9 mouse cellular contexts compared by ENCODE assay signal in the genomic region with DNA sequence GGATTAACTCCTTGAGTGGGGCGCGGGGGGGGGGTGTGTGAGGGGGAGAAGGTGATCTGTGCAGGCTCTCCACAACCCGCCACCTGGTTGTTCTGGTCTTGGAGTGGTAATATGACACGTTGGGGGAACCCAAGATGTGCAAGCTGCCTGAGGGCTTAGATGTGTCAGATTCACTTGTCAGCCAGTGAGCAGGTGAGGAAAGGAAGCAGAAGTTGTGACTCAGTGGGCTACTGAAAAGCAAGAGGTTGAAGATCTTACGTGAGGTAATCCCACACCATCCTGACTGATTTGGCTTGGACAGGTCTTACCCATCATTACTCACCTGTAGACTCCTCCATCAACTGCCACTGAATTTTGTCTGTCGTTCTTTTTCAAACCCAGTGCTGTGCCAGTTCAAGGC. TPM values are rescaled to one million over a fixed set of nuclear protein-coding genes. Genes with fewer than 3 reads are reported as not detected.
DNase-seq lines count a peak whose midpoint lies in the region; ATAC-seq and TF ChIP-seq lines count a peak whose summit lies in the region.
"Had no signal": no experiment of that assay in that cellular context is flagged by ENCODE, and none has a peak within 500 bp of the region (broad histone marks: within the 10 kb centered on the region; RNA-seq: fewer than 3 reads in every experiment).

No protein-coding gene starts in this region.

- no peak for DNase-seq in kidney, adult 2 months
- no peak for DNase-seq in kidney, adult 9 months
- DNase-seq in hindbrain, embryonic 14.5 days (ENCODE audit: low spot score), result no peak
- DNase-seq in midbrain, embryonic 14.5 days, result no peak
- DNase-seq in layer of hippocampus, adult 8-10 months (ENCODE audit: low spot score in 2 of 2), result no peak
- DNase-seq in ovary, postnatal 10 days (ENCODE audit: low spot score), result no peak
- DNase-seq in cerebellum, postnatal 10 days, result no peak
- DNase-seq: cerebellum, adult 9-10 months had no signal

- H3K4me3 ChIP-seq in kidney, adult 2 months (ENCODE audit: insufficient read depth, low read depth, low read length), result peak overlapping the region; percentile 70; the same call in 1 of the 2 replicates
- peak overlapping the region; percentile 73 for H3K4me3 ChIP-seq in cortical plate, adult 2 months (ENCODE audit: insufficient read depth, low read length)
- H3K4me3 ChIP-seq in hindbrain, embryonic 14.5 days (replicated peaks; ENCODE audit: low read length), result peak overlapping the region; percentile 91
- peak overlapping the region; percentile 87 for H3K4me3 ChIP-seq in midbrain, embryonic 14.5 days (replicated peaks; ENCODE audit: low read depth, low read length)

- H3K36me3 ChIP-seq in kidney, adult 2 months (ENCODE audit: control insufficient read depth, insufficient read depth, low read length), result no peaks in the 10 kb centered on the region
- H3K36me3 ChIP-seq in hindbrain, embryonic 14.5 days (replicated peaks; ENCODE audit: control insufficient read depth, insufficient read depth), result no peaks in the 10 kb centered on the region
- H3K36me3 ChIP-seq in midbrain, embryonic 14.5 days (ENCODE audit: control insufficient read depth, insufficient read depth, low read length), result 0 out of 2 replicates have a peak, but pooled peaks cover 3% of the 10 kb centered on the region

- H3K9ac ChIP-seq in hindbrain, embryonic 14.5 days, result peak overlapping the region; percentile 91
- H3K9ac ChIP-seq in midbrain, embryonic 14.5 days (replicated peaks; ENCODE audit: low read length), result peak overlapping the region; percentile 91

- no peak for ATAC-seq in hindbrain, embryonic 14.5 days (ENCODE audit: low FRiP score)
- ATAC-seq in midbrain, embryonic 14.5 days (ENCODE audit: low FRiP score, low TSS enrichment), result no peak

- peaks cover 28% of the 10 kb centered on the region; the same call in 1 of the 2 replicates for H3K4me1 ChIP-seq in kidney, adult 2 months (ENCODE audit: control insufficient read depth, insufficient read depth, low read length)
- H3K4me1 ChIP-seq in cortical plate, adult 2 months (ENCODE audit: control insufficient read depth, insufficient read depth, low read length), result peaks cover 13% of the 10 kb centered on the region
- H3K4me1 ChIP-seq in hindbrain, embryonic 14.5 days (replicated peaks; ENCODE audit: control insufficient read depth, insufficient read depth, low read length), result peaks cover 69% of the 10 kb centered on the region
- peaks cover 55% of the 10 kb centered on the region for H3K4me1 ChIP-seq in midbrain, embryonic 14.5 days (ENCODE audit: control insufficient read depth, insufficient read depth, low read length)

- H3K4me2 ChIP-seq in hindbrain, embryonic 14.5 days (replicated peaks), result peak overlapping the region; percentile 92
- peak overlapping the region; percentile 99 for H3K4me2 ChIP-seq in midbrain, embryonic 14.5 days (ENCODE audit: low read length)

- no peak overlapping the region for H3K27ac ChIP-seq in kidney, adult 2 months (ENCODE audit: insufficient read depth, low read depth, low read length)
- no peak overlapping the region for H3K27ac ChIP-seq in cortical plate, adult 2 months (ENCODE audit: insufficient read depth, low read length)
- no peak overlapping the region for H3K27ac ChIP-seq in hindbrain, embryonic 14.5 days
- no peak overlapping the region for H3K27ac ChIP-seq in midbrain, embryonic 14.5 days (replicated peaks; ENCODE audit: low read depth, low read length)

- no peak for TF ChIP-seq CTCF in kidney, adult 2 months (conservative IDR thresholded peaks at IDR 0.05; ENCODE audit: insufficient read depth, insufficient read length, low read depth, low read length)
- TF ChIP-seq CTCF in cortical plate, adult 2 months (IDR thresholded peaks at IDR 0.05; ENCODE audit: extremely low read depth, insufficient read depth, low read length), result no peak

- H3K9me3 ChIP-seq in hindbrain, embryonic 14.5 days (ENCODE audit: control insufficient read depth, low read length), result no peaks in the 10 kb centered on the region
- H3K9me3 ChIP-seq in midbrain, embryonic 14.5 days (ENCODE audit: control insufficient read depth, low read length), result no peaks in the 10 kb centered on the region

- H3K27me3 ChIP-seq in kidney, adult 2 months (replicated peaks; ENCODE audit: control insufficient read depth, insufficient read depth, low read length), result no peaks in the 10 kb centered on the region
- H3K27me3 ChIP-seq in hindbrain, embryonic 14.5 days (ENCODE audit: control insufficient read depth, insufficient read depth, low read length), result no peaks in the 10 kb centered on the region
- H3K27me3 ChIP-seq in midbrain, embryonic 14.5 days (ENCODE audit: control insufficient read depth, insufficient read depth, low read length), result no peaks in the 10 kb centered on the region

- TF ChIP-seq POLR2A in kidney, adult 2 months (IDR thresholded peaks at IDR 0.05; ENCODE audit: low read depth, low read length), result no peak
- TF ChIP-seq POLR2A in cortical plate, adult 2 months (IDR thresholded peaks at IDR 0.05; ENCODE audit: extremely low read depth, insufficient read depth, low read length), result no peak

- WGBS in kidney, adult 2 months, result 56% methylated on average over 6 of the region's 6 CpGs
- WGBS in hindbrain, embryonic 14.5 days, result 55% methylated on average over 6 of the region's 6 CpGs
- WGBS in midbrain, embryonic 14.5 days, result 52% methylated on average over 6 of the region's 6 CpGs

RNA-seq across cellular contexts. Expression of gene Bcr, which starts 2.2 kb away (rescaled TPM):
- 28.4 and 28.7 TPM in 2 replicates for polyA plus RNA-seq in kidney, adult 2 months (2012; rRNA removed)
- 67.3 and 78.1 TPM in 2 replicates for polyA plus RNA-seq in cortical plate, adult 2 months (2012; rRNA removed)
- 19.6 and 24.0 TPM in 2 replicates for polyA plus RNA-seq in hindbrain, embryonic 14.5 days (2014; fragmentation: Nextera tagmentation; extraction: Ambion mirVana)
- 20.9 and 22.8 TPM in 2 replicates for polyA plus RNA-seq in midbrain, embryonic 14.5 days (2014; fragmentation: Nextera tagmentation; extraction: Ambion mirVana)
- 100 to 1,000 TPM in 2 of 4 experiments, 10 to 100 TPM in 2; 96.5 to 140 (median 115) TPM for total RNA-seq in layer of hippocampus, adult 8-10 months (2022)

RNA-seq across cellular contexts. Expression of gene Rab36, which starts 25.8 kb away (rescaled TPM):
- polyA plus RNA-seq in kidney, adult 2 months (2012; rRNA removed), result 9.5 and 9.9 TPM in 2 replicates
- polyA plus RNA-seq in cortical plate, adult 2 months (2012; rRNA removed), result 40.8 and 40.9 TPM in 2 replicates
- 14.5 and 17.0 TPM in 2 replicates for polyA plus RNA-seq in hindbrain, embryonic 14.5 days (2014; fragmentation: Nextera tagmentation; extraction: Ambion mirVana)
- polyA plus RNA-seq in midbrain, embryonic 14.5 days (2014; fragmentation: Nextera tagmentation; extraction: Ambion mirVana), result 14.3 and 16.1 TPM in 2 replicates
- 10 to 100 TPM; 30.0 to 35.7 (median 33.2) TPM for total RNA-seq in layer of hippocampus, adult 8-10 months (2022)

RNA-seq across cellular contexts. Expression of gene Rsph14, which starts 30.2 kb away (rescaled TPM):
- not detected in 2 replicates for polyA plus RNA-seq in kidney, adult 2 months (2012; rRNA removed)
- polyA plus RNA-seq in cortical plate, adult 2 months (2012; rRNA removed), result 0.17 and 0.21 TPM in 2 replicates
- polyA plus RNA-seq in hindbrain, embryonic 14.5 days (2014; fragmentation: Nextera tagmentation; extraction: Ambion mirVana), result 0.20 and 0.50 TPM in 2 replicates
- 0.68 and 1.2 TPM in 2 replicates for polyA plus RNA-seq in midbrain, embryonic 14.5 days (2014; fragmentation: Nextera tagmentation; extraction: Ambion mirVana)
- 1 to 10 TPM in 1 of 4 experiments, under 1 TPM in 2, not detected in 1; 0.31 to 1.4 (median 0.75) TPM for total RNA-seq in layer of hippocampus, adult 8-10 months (2022)
